Mouse (Mus musculus): ENCODE measurements at regions not wholly inside any gene's neighbourhood (a gene's known extent, or its start where the extent isn't known, plus 50 kb on each side); places are given as distances from the start of the nearest gene placed in this dataset.

GRCm38 (mm10) chr7:36975475-36975874 lies 277.6 kb downstream of the Tshz3 start:
- DNase-seq (ENCODE audit: low read depth, low spot score) = no peak
- H3K4me3 ChIP-seq (ENCODE audit: insufficient read depth in 1 of 2, low read depth in 1 of 2, low read length in 2 of 2, poor library complexity in 1 of 2, severe bottlenecking in 1 of 2) = no peak overlapping the region
- TF ChIP-seq MAFK (IDR thresholded peaks at IDR 0.05; ENCODE audit: insufficient read depth, low read depth, low read length) (no peak), ZC3H11A (IDR thresholded peaks at IDR 0.05; ENCODE audit: borderline replicate concordance, low read depth, low read length) (no peak), ZNF384 (IDR thresholded peaks at IDR 0.05; ENCODE audit: low read depth, low read length) (no peak), HCFC1 (IDR thresholded peaks at IDR 0.05; ENCODE audit: borderline replicate concordance, insufficient read depth, low read length) (no peak), CHD2 (IDR thresholded peaks at IDR 0.05; ENCODE audit: low read depth, low read length) (no peak)
- in situ Hi-C loops (cut with MboI; ENCODE audit: low sequenced_read_pairs in 2 of 2, unreplicated experiment in 2 of 2) = loop anchor here in 1 of 2 experiments (25.0 kb wide), 1 partner anchor 388 kb away; no protein-coding TSS in a partner anchor
- no peaks in the 10 kb centered on the region for H3K9me3 ChIP-seq (ENCODE audit: control insufficient read depth, insufficient read depth, low read depth, low read length)
- no peak overlapping the region for H3K27ac ChIP-seq (ENCODE audit: insufficient read depth, low read depth, low read length, poor library complexity, severe bottlenecking)
- H3K4me1 ChIP-seq (ENCODE audit: control insufficient read depth in 2 of 2, insufficient read depth in 2 of 2, low read length in 2 of 2, poor library complexity in 1 of 2) = no peaks in the 10 kb centered on the region; a peak in 1 of 4 replicates
- no peak overlapping the region for H3K9ac ChIP-seq (ENCODE audit: insufficient read depth, low read depth, low read length, poor library complexity, severe bottlenecking)
- no peaks in the 10 kb centered on the region for H3K36me3 ChIP-seq (ENCODE audit: control insufficient read depth, insufficient read depth, low read length, poor library complexity, severe bottlenecking)

GRCm38 (mm10) chr7:36977819-36978218 lies 279.9 kb downstream of the Tshz3 start:
- H3K36me3 ChIP-seq (ENCODE audit: control insufficient read depth, insufficient read depth, low read length, poor library complexity, severe bottlenecking) = no peaks in the 10 kb centered on the region
- in situ Hi-C loops (cut with MboI; ENCODE audit: low sequenced_read_pairs in 2 of 2, unreplicated experiment in 2 of 2) = loop anchor here in 1 of 2 experiments (25.0 kb wide), 1 partner anchor 391 kb away; no protein-coding TSS in a partner anchor
- H3K27ac ChIP-seq (ENCODE audit: insufficient read depth, low read depth, low read length, poor library complexity, severe bottlenecking) = no peak overlapping the region
- no peaks in the 10 kb centered on the region; a peak in 1 of 4 replicates for H3K4me1 ChIP-seq (ENCODE audit: control insufficient read depth in 2 of 2, insufficient read depth in 2 of 2, low read length in 2 of 2, poor library complexity in 1 of 2)
- H3K4me3 ChIP-seq (ENCODE audit: insufficient read depth in 1 of 2, low read depth in 1 of 2, low read length in 2 of 2, poor library complexity in 1 of 2, severe bottlenecking in 1 of 2) = no peak overlapping the region
- DNase-seq (ENCODE audit: low read depth, low spot score) = no peak
- H3K9me3 ChIP-seq (ENCODE audit: control insufficient read depth, insufficient read depth, low read depth, low read length) = no peaks in the 10 kb centered on the region
- H3K9ac ChIP-seq (ENCODE audit: insufficient read depth, low read depth, low read length, poor library complexity, severe bottlenecking) = no peak overlapping the region
- TF ChIP-seq CHD2 (IDR thresholded peaks at IDR 0.05; ENCODE audit: low read depth, low read length) = no peak
- no peak for TF ChIP-seq MAFK (IDR thresholded peaks at IDR 0.05; ENCODE audit: insufficient read depth, low read depth, low read length)
- no peak for TF ChIP-seq HCFC1 (IDR thresholded peaks at IDR 0.05; ENCODE audit: borderline replicate concordance, insufficient read depth, low read length)
- no peak for TF ChIP-seq ZNF384 (IDR thresholded peaks at IDR 0.05; ENCODE audit: low read depth, low read length)
- no peak for TF ChIP-seq ZC3H11A (IDR thresholded peaks at IDR 0.05; ENCODE audit: borderline replicate concordance, low read depth, low read length)

GRCm38 (mm10) chr7:36989380-36989779 lies 291.5 kb downstream of the Tshz3 start:
- DNase-seq (ENCODE audit: low read depth, low spot score) = no peak
- TF ChIP-seq CHD2 (IDR thresholded peaks at IDR 0.05; ENCODE audit: low read depth, low read length) (no peak), MAFK (IDR thresholded peaks at IDR 0.05; ENCODE audit: insufficient read depth, low read depth, low read length) (no peak), ZC3H11A (IDR thresholded peaks at IDR 0.05; ENCODE audit: borderline replicate concordance, low read depth, low read length) (no peak), HCFC1 (IDR thresholded peaks at IDR 0.05; ENCODE audit: borderline replicate concordance, insufficient read depth, low read length) (no peak), ZNF384 (IDR thresholded peaks at IDR 0.05; ENCODE audit: low read depth, low read length) (no peak)
- Histone ChIP-seq H3K9ac (ENCODE audit: insufficient read depth, low read depth, low read length, poor library complexity, severe bottlenecking) (no peak overlapping the region), H3K36me3 (ENCODE audit: control insufficient read depth, insufficient read depth, low read length, poor library complexity, severe bottlenecking) (no peaks in the 10 kb centered on the region), H3K4me3 (ENCODE audit: insufficient read depth in 1 of 2, low read depth in 1 of 2, low read length in 2 of 2, poor library complexity in 1 of 2, severe bottlenecking in 1 of 2) (no peak overlapping the region), H3K9me3 (ENCODE audit: control insufficient read depth, insufficient read depth, low read depth, low read length) (no peaks in the 10 kb centered on the region), H3K4me1 (ENCODE audit: control insufficient read depth in 2 of 2, insufficient read depth in 2 of 2, low read length in 2 of 2, poor library complexity in 1 of 2) (no peaks in the 10 kb centered on the region), H3K27ac (ENCODE audit: insufficient read depth, low read depth, low read length, poor library complexity, severe bottlenecking) (no peak overlapping the region)
- in situ Hi-C loops (cut with MboI; ENCODE audit: low sequenced_read_pairs in 2 of 2, unreplicated experiment in 2 of 2) = loop anchor here in 1 of 2 experiments (25.0 kb wide), 1 partner anchor 402 kb away; no protein-coding TSS in a partner anchor

- H3K27ac ChIP-seq (ENCODE audit: insufficient read depth, low read depth, low read length, poor library complexity, severe bottlenecking) = no peak overlapping the region
- H3K36me3 ChIP-seq (ENCODE audit: control insufficient read depth, insufficient read depth, low read length, poor library complexity, severe bottlenecking) = no peaks in the 10 kb centered on the region
- TF ChIP-seq MAFK (IDR thresholded peaks at IDR 0.05; ENCODE audit: insufficient read depth, low read depth, low read length) = no peak
- TF ChIP-seq ZNF384 (IDR thresholded peaks at IDR 0.05; ENCODE audit: low read depth, low read length) = no peak
- TF ChIP-seq HCFC1 (IDR thresholded peaks at IDR 0.05; ENCODE audit: borderline replicate concordance, insufficient read depth, low read length) = no peak
- no peak for TF ChIP-seq ZC3H11A (IDR thresholded peaks at IDR 0.05; ENCODE audit: borderline replicate concordance, low read depth, low read length)
- no peak for TF ChIP-seq CHD2 (IDR thresholded peaks at IDR 0.05; ENCODE audit: low read depth, low read length)
- H3K4me1 ChIP-seq (ENCODE audit: control insufficient read depth in 2 of 2, insufficient read depth in 2 of 2, low read length in 2 of 2, poor library complexity in 1 of 2) = no peaks in the 10 kb centered on the region
- no peak overlapping the region for H3K4me3 ChIP-seq (ENCODE audit: insufficient read depth in 1 of 2, low read depth in 1 of 2, low read length in 2 of 2, poor library complexity in 1 of 2, severe bottlenecking in 1 of 2)
- no peaks in the 10 kb centered on the region for H3K9me3 ChIP-seq (ENCODE audit: control insufficient read depth, insufficient read depth, low read depth, low read length)
- in situ Hi-C loops (cut with MboI; ENCODE audit: low sequenced_read_pairs in 2 of 2, unreplicated experiment in 2 of 2) = no loop called here
- no peak overlapping the region for H3K9ac ChIP-seq (ENCODE audit: insufficient read depth, low read depth, low read length, poor library complexity, severe bottlenecking)
- DNase-seq (ENCODE audit: low read depth, low spot score) = no peak
Measured at GRCm38 (mm10) chr7:37004601-37005000, 306.7 kb downstream of the Tshz3 start.
